Mouse (Mus musculus): ENCODE data around the gene Btg3.
A peak's percentile ranks its signal among the peaks of the same experiment; 100 is the strongest.

Gene Btg3

DNA sequence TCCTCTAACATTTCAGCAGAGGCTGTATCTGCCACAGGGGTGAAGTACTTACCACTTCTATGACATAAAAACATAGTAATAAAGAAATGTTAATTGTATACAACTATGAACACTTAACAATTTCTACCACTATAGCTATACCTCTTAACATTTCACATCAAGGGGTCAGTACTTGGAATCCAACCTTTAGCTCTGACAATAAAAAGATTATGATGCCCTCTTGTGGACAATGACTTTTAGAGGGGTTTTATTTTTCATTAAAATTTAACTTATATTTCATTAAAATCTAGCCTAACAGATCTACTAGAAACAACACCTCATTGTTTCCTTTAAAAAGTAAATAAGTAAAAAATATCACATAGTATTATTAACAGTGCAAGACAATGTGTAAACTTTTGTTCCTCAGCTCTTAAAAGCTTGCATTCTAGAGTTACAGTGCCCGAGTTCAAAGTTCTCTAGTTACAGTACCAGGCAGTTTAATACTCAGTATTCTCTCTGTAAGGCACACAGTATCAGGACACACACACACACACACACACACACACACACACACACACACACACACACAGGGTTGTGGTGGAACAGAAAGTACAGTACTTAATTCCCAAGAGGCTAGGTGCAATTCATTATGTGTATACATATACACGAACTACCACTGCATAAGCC, 30.2 kb downstream of the Btg3 start:
- DNase-seq: no peak

GRCm38 (mm10) chr16:78343792-78344191, 33.2 kb downstream of the Btg3 start:
- DNase-seq: no peak

GRCm38 (mm10) chr16:78342767-78343166, 34.2 kb downstream of the Btg3 start:
- DNase-seq: no peak

DNA sequence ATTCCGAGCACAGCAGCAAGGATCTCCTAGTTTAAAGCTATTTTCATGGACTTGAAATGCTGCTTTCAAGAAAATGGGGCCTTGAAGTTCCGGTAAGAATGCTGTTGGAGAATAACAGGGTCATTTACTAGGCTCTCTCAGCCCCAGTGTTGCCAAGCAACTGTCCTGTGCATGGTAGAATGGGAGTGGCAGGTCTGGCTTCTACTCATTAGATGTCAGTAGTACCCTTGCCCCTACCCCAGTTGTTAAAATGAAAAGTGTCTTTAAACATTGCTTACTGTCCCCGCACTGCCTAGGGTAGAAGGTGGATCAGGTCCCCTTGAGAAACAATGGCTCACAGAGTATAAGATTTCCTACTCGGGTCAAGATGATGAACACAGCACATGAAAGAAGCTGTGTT, 35.6 kb downstream of the Btg3 start:
- no peak for DNase-seq

- no peak for DNase-seq
Measured at GRCm38 (mm10) chr16:78337226-78337625, 39.8 kb downstream of the Btg3 start.

DNA sequence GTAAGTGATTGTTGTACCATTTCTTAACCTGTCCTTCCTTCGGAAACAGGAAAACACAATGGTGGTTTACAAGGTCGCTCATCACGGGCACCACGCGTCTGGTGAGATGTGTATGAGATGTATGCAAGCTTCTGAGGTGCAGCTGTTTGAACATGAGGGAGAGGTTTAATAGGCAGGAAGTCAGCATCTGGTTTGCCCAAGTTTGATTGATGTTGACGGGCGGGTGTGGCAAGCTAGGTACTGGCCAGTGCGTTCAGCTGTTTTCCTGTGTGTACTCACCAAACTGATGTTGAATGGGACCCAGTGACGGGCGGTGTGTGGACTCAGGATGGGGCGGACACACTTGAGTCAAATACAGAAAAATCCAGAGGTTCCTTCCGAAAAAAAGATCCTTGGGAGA, 49.0 kb downstream of the Btg3 start:
- DNase-seq: no peak

DNA sequence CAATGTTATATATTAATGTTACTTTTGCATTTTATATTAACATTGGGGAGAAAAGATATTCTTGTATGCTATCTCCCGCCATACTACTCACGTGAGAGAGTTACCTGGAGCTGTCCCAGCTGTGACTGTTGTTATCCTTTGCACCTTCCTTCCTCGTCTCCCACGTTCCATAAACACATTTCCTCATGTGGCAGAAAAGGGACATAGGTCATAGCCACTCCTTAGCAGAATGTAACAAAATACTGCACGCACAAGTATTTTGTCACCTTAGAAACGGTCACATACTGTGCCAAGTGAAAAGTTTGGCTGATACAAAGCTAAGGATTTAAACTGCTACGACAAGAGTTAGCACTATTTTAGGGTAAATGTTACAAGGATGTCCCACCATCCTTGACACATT, 49.4 kb downstream of the Btg3 start:
- no peak for DNase-seq

- DNase-seq: no peak
Measured at GRCm38 (mm10) chr16:78325972-78326848, 50.8 kb downstream of the Btg3 start.

DNA sequence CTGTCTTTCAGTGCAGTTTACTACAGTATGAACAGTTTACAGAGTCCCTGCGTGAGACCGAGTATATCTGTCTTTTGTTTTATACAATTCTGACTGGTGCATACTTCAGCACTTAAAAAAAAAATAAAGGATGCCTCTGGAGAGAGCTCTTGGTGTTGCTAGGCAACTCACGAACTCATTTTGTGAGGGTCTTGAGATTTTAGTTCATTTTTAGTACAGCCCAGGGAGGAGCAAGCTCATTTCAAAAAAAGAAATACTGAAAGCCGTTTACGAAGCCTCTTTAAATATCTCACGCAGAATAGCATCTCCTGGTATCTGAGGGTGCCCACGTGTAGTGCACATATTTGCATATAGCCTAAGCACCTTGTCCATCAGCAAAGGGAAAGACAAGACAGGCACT, 54.9 kb downstream of the Btg3 start:
- DNase-seq: no peak

DNA sequence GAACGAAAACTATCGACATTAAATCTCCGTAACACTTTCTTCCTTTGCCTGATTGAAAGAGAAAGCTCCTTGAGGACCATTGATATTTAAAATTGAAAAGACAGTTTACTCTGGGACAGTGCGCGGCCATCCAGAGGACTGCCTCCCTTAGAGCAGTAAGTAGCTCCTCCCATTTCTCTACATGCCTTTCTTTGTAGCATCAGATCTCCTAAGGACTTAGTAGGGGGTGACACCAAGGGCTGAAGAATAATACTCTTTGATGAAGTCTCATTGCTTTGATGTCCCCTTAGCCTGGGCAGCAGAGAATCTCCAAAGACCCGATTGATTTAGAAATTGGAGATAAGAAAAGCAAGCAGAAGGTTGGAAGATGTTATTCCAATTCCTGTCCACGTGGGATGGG, 55.4 kb downstream of the Btg3 start:
- DNase-seq: no peak

DNA sequence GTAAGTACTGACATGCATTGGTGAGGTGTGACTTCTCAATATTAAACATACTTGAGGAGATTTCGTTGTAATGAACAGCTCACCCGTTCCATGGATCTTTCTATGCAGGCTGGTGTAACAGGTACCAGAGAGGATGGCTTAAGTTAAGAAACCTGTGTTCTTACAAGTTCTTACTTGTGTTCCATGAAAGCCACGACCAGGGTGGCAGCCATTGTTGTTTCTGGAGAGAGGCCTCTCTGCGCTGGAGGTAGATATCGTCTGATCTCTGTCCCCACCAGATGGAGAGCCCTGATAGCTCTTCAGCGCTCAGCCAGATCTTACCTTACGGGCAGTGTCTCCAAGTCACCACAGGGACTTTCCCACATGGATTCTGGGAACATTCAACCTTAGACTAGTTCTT, 57.3 kb downstream of the Btg3 start:
- no peak for DNase-seq

GRCm38 (mm10) chr16:78317960-78318359, 59.0 kb downstream of the Btg3 start:
- peak; percentile 35 to 70 for DNase-seq

GRCm38 (mm10) chr16:78316849-78317248, 60.1 kb downstream of the Btg3 start:
- DNase-seq: peak; percentile 61 to 72

- no peak for DNase-seq
Measured at GRCm38 (mm10) chr16:78314026-78314425, 63.0 kb downstream of the Btg3 start.

DNA sequence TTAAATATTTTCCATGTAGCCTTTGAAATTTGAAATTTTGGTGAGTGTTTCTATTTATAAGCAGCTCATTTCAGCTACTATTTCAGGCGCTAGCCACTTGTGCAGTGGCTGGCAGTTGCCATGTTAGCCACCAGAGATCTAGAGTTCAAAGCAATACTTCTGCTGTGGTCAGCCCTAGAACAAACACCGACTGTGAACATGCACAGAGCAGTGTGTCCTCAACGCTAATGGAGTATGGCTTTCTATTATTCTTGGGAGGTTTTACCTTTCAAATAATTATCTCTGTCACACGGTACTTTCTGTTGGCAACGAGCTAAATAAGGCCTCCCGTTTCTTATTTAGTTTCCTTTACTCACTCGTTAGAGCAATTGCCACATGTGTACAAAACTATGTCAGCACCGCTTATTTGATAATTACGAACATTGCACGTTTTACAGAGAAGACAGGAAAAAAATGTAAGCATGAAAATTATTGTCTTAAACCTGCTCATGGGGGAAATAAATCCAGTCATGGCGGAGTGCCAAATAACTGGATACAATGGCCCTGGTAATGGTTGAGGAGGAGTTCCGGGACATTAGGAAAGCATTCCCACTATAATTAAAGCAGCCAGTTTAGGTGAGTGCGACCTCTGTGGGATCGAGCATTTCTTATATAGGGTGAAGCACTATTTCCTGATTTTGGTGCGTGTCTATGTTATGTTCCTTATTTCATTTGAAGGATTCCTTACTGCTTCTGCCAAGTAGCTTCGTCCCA, 63.7 kb downstream of the Btg3 start:
- DNase-seq: peak in 1 of 2 experiments; percentile 21

- no peak for DNase-seq
Measured at GRCm38 (mm10) chr16:78309258-78309657, 67.7 kb downstream of the Btg3 start.

GRCm38 (mm10) chr16:78307476-78308192, 69.4 kb downstream of the Btg3 start:
- peak in 1 of 2 experiments; percentile 35 for DNase-seq

DNA sequence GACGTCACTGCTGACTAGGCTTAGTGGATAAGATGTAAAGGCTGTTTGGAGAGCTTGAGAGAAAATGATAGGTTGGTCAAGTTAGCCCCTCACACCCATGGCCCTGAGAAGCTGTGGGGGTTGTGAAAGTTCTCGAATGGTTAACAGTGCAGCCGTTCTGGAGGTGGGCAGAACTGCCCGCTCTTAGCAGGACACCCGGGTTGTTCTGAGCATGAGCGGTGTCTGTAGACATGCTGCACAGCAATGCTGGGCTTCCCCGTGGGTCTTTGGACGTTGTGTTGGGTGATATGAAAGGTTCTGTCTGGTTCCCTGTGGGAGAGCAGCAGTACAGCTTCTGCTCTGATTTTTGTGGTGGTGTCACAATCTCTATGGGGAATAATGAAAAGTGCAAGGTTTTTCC, 70.4 kb downstream of the Btg3 start:
- no peak for DNase-seq

DNA sequence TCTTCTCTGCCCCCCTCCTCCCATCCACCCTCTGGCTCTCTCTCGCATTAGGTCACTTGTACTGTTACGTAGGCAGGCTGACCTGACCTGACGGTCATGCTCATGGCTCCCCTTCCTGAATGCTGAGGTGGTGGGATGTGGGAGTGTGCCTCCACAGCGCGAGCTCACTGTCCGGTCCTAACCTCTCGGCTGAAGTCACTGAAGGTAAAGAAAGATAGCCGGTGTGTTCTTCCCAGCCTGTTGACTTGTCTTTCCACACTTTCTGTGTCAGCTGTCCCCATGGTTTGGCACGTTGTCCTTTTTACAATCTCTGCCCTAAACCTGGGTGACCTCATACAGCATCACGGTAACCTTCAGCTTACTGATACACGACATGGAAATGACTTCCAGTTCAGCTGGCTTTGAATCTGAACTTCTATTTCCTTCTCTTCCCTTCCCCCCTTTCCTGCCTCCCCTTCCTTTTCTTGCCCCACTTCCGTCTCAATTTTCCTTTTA, 71.3 kb downstream of the Btg3 start:
- no peak for DNase-seq

DNA sequence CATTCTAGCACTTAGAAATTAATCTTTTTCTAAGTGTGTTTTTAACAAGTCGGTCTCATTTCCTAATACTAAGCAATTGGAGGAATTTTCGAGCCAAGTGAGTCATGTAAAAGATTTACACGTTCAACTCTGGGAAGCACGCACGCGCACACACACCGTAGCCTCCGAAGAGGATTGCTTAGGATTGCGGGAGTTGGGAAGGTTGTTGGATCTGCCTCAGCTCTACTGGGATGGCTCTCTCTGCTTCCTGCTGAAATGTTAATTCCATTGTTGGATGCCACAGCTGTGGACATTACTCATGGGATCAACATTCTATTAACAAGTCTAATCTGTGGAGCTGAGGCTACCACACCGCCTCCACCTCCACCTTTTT, 74.3 kb downstream of the Btg3 start:
- DNase-seq: peak in 1 of 2 experiments; percentile 24

DNA sequence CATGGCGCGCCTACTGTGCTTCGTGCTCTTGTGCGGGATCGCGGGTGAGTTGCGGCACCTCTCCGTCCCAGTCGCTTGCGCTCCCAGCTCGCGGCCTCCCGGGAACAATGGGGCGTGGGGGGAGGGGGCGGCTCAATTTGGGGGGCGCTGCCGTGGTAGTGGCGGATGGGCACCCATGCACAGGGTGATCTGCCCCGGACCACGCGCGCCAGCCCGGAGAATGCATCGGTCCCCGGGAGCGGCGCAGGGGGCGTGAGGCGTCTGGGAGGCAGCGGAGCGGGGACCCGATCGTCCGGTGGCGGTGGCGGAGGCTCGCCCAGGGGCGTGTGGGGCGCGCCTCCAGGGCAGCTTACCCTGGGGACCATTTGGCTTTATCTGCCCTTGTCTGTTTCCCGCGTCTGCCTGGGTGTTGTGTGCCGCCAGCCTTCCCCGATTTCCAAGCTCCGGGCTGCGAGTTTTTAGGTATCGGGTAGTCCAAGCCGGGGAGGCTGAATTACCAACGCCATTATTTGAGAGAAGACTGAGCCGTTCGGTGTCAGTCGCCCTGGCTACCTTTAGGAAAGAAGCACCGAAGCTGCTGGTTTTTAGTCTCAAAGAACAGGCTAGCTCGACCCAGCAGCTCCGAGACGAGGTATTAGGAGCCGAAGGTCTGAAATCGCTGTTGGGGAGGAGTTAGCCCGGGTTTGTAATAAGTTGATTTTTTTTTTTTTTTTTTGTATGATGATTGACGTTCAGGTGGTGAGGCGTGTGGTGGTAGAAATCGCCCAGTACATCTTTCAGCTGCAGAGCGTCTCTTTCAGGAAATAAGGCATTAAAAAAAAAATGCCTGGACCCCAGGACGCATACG, 74.9 kb downstream of the Btg3 start:
- DNase-seq: peak in 1 of 2 experiments; percentile 24

Data from lung, adult 18-20 months (tissue).